Mouse (Mus musculus) fibroblast of lung, adult 2 months (primary cell): ENCODE data around the gene Wdr18.

Experiments
- DNase-seq: peaks from one replicate; pipeline ENCODE4 v3.0.0-alpha.2; 2011; ENCODE audit warnings: low read depth

Wdr18 gene

DNA sequence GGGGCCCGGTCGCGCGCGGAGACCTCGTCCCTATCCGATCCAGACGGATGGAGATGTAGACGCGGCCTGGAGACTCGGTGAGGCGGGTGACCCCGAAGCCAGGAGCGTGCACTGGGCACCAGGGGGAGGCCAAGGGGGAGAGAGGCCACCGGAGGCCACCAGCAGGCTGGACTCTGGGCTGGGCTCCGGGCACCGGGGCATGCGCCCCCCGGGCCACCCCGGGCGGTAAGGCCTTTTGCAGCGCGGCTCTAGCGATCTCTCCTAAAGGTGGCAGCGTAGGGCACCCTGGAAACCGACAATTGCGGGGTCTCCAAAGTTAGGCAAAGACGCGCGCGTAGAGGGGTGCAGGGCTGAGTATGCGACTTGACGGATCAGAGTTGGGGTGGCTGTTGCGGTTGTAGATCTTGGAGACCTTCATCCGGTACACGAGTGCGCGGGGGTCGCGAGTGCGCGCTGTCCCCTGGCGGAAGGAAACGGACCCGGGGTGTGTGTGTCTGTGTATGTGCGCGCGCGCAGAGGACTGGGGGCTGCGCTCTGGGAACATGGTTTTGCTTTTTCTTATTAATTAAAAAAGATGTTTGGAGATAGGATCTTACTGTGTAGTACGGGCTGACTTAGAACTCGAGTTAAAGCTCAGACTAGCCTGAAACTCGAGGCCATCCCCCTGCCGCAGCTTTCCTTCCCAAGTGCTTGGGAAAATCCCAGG lies 32.5 kb upstream of the Wdr18 start:
- DNase-seq = no peak

DNA sequence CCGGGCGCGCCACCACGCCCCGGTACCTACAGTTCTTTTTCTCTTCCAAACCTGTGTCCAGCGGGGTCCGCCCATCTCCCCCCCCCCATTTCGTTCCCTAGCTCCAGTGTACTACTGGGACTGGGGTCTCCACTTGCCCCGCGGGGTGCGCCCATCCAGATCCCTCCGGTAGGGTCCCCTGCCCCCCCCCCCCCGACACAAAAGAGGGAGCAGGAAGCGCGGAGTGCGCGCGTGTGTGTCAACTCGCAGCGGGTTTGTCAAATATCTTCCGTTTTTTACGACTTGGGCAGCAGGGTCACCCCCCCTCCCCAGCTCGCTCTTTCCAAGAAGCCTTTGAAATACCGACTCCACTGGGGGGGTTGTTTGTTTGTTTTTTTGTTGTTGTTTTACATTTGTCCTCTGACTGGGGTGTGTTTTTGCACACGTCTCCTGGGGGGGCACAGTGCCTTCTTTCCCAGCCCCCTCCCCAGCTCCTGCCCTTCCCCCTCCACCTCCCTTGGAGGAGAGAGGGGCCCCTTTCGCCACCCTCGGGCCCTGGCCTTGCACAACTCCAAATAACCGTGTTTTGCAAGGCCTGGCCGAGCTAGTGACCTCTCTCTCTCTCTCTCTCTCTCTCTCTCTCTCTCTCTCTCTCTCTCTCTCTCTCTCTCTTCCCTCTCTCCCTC lies 31.8 kb upstream of the Wdr18 start:
- no peak for DNase-seq

DNA sequence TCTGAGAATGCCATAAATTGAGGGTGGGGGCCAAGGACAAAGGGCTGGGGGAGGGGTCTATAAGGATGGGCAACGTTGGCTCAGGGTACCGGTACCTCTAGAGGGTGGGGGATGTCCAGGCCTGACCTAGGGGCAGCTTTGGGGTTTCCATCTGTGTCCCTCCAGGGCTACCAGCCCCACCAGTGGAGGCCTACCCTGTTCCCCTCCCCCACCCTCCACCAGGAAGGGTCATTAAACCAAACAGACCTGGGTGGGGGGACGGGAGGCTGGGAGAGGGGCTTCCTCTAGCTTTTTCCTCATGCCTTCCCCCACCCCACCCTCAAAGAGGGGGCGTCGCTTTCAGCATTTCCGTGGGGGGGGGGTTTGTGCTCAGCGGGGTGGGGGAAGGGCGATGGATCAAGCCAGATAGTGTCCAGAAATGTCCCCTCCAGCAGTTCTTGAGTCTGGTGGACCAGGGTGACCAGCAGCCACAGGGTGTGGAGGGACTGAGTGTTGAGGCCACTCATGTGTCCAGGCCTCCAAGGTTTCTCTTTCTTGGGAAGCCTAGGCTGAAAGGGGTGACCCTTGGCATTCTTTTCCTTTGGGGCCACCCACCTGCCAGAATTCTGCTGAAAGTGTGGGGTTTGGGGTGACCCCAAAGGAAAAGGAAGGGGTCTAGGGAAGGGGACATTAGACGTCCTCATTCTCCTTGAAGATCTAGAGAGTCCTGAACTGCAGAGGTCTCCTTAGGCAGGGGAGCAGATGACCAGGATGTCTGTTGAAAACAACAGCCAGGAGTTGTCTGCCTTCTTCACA lies 30.8 kb upstream of the Wdr18 start:
- DNase-seq = no peak

DNA sequence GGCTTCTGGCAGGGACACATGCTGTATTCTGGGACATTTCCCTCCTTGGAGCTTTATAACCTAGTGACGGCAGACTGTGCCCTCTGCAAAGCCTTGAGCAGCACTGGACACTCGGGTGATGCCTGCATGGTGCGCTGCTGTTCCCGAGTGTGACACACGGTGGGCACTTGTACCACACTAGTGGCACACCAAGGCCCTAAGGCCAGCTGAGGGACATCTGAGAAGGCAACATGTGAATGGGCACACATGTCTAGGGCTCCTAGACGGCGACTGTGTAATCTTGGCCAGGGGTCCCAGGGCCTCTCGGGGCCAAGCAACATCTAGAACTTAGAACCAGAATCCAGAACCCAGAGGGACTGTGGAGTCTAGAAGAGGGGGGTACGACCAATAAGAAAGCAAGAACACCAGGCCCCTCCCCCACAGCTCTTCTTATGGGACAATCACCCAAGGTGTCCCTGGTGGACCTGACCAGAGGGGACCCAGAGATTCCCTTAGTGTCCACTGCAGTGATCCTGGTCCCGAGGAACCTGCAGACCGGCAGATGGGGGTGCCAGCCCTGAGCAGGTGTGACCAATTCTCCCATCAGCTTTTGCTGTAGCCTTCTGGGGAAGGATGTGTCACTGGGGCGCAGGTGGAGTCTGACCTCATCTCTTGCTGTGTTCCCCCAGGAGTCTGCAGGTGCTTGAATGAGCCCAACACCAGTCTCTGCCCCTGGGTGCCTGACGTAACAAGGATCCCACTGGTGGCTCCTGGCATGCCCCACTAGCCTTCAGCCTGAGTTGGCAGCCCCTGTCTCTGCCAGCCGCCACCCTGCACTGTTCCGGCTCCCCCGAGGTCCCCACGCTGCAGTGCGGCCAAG lies 29.8 kb upstream of the Wdr18 start:
- no peak for DNase-seq

DNA sequence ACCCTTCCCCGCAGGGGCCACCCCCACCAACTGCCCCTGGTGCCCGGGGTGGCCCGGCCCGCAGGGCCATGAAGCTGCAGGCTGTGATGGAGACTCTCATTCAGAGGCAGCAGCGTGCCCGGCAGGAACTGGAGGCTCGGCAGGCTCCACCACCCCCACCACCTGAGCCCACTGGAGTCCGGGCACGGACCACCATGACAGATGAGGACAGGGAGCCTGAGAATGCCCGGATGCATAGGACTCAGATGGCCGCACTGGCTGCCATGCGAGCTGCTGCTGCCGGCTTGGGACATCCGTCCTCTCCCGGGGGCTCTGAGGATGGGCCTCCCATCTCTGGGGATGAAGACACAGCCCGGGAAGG lies 29.1 kb upstream of the Wdr18 start:
- no peak for DNase-seq

DNA sequence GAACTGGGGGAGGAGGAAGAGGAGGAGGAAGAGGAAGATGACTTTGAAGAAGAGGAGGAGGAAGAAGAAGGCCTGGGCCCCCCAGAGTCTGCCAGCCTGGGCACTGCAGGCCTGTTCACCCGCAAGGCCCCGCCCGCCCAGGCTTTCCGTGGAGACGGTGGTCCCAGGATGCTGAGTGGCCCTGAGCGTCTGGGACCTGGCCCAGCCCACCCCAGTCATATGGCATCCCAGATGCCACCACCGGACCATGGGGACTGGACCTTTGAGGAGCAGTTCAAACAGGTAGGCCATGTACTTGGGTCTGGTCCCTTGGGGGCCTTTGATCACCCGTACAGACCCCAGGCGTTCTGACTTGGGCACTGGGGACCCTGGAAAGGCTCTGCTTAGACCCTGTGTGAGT lies 28.2 kb upstream of the Wdr18 start:
- no peak for DNase-seq

DNA sequence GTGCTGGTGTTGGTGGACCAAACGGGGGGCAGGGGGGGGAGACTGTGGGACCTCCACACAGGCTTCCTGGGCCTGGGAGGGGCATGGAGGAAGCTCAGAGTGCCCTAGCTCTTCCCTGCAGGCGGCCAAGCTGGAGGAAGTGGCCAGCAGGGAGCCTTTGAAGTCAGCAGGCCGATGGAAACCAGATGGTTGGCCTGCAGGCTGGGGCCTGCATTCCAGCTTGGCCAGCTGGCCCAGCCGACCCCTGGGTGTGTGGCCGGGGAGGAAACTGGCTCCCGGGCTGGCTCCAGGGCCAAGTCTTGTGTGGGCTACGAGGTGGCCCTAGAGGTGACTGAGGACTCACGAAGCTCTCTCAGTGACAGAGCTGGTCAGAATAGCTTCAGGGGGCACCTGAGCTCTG lies 27.2 kb upstream of the Wdr18 start:
- DNase-seq = peak; percentile 59

DNA sequence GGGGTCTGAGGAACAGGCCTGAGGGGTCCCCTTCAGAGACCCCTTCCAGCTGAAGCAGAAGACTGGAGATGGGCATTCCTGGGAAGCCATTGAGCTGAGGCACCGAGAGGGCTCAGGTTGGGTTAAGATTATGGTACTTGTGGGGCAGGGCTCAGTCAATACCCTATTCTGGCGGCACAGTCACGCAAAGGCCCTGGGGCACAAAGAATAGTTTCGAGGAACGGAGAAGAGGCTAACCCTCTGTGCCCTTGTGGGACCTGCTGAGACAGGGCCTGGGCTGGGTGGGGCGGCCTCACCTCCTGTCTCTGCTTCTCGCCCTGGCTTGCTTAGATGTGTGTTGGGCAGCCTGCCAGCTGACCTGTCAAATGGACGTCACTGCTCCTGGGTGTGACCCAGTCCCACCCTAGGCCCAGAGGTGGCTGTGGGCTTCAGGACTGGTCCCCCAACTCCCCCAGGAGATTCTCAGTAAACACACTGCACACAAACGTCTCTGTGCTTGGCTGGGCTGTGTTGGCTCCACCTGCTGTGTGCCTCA lies 26.7 kb upstream of the Wdr18 start:
- no peak for DNase-seq

DNA sequence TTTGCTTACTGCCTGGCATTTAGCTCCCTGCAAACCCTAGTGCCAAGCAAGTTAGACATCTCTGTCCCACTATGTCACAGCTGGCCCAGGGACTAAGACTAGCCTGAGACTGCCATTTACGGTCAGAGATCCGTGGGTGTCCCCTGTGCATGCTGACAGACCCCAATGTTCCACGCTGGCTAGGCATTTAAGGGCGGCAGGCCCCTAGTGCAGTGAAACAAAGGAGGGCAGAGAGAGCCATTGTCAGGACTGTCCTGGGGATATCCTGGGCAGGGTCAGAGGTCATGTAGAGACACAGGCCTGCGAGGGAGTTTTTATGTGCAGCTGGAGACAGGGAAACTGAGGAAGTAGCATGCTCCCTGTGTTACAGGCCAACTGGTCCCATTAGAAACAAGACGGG lies 26.1 kb upstream of the Wdr18 start:
- DNase-seq = no peak

DNA sequence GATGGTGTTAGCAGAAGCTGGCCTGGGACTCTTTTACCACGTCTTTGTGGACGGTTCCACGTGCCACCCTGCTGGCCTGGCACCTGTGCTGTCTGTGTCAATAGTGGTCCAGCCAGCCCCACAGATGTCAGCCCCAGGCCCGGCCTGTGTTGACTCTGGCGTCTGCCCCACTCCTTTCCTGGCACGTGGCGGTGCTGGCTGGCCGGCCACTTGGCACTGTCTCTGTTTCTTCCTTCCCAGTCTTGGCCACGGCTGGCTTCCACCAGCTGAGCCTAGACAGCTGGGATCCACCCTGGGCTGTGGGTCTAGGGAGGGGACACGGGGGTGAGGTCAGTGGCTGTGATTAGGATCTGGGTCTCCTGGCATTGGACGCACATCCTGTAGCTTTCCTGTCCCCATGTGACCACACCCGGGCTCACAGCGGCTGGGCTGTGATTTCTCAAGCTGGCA lies 25.7 kb upstream of the Wdr18 start:
- DNase-seq = peak; percentile 89

DNA sequence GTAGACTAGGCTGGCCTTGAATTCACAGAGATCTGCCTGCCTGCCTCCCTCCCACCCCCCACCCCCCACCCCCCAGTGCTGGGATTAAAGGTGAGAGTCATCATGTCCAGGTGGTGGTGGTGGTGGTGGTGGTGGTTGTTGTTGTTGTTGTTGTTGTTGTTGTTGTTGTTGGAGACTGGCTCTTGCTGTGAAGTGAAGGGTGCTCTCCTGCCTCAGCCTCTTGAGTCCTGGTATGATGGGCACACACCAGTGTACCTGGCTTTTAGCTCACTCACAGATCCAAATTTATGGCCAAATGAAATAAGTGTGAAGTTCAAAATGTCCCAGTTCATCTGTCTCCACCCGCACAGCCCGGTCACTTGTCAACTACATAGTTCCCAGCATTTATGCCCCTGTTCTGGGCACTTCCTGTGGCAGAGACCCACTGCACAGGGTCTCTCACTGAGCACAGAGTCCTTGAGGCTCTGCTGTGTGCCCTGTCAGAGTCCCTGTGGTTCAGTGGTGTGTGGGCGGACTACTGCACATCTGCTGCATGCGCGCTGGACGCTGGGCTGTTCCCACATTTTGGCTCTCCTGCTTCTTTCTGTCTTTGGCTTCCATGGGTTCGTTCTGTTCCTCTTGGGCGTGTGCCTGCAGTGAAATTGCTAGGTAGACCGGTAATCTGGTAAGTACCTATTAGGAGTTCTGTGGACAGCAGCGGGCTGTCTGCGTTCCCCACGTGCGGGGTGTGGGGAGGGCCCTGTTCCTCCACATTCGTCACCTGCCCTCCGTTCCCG lies 25.0 kb upstream of the Wdr18 start:
- DNase-seq = no peak

DNA sequence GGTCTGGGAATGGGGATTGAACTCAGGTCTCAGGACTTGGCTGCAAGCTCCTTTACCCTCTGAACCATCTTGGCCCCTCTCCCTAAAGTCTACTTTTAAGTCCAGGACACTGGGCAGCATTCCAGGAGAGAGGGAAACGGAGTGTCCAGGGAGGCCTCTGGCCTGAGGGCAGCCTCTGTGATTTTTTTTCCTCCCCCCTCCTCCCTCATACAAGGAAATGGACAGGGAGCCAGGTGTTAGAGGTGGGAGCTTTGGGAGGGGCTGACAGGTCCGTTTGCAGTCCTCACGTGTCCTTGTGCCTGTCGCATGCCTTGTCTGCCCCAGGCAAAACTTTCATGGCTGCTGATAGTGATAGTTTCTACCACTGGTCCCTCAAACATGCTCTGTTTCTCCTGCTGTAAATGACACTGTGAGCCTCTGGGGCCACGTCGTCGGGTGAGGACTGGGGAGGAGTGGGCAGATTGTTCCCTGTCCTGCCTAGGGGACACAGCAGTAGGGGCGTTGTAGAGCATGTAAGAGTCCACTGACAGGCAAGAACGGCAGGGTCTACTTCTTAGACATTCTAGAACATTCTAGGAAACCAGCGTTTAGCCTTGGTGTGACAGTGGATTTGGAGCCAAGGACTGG lies 23.6 kb upstream of the Wdr18 start:
- no peak for DNase-seq

DNA sequence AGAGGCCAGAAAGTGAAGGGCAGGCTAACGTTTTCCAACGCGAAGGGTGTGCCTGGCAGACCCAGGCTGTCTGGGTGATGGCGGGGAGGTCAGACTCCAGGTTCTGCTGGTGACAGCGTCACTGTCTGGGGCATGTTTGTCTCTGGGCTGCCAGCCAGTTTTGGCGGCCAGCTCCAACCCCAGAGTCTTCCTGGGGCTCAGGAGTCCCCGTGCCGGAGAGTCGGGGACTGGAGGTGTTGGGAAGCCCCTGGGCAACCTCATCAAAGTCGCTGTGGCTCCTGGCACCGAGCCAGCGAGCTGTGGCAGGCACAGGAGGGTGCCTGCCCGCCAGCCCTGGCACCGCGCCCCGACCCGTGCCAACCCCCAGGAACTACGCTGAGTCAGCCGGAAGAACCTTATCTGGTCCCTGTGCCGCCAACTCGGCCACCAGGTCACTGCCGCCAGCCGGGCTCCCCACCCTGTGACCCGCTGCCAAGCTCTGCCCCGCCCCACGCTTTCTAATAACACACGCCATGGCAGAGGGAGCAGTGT lies 23.0 kb upstream of the Wdr18 start:
- no peak for DNase-seq

DNA sequence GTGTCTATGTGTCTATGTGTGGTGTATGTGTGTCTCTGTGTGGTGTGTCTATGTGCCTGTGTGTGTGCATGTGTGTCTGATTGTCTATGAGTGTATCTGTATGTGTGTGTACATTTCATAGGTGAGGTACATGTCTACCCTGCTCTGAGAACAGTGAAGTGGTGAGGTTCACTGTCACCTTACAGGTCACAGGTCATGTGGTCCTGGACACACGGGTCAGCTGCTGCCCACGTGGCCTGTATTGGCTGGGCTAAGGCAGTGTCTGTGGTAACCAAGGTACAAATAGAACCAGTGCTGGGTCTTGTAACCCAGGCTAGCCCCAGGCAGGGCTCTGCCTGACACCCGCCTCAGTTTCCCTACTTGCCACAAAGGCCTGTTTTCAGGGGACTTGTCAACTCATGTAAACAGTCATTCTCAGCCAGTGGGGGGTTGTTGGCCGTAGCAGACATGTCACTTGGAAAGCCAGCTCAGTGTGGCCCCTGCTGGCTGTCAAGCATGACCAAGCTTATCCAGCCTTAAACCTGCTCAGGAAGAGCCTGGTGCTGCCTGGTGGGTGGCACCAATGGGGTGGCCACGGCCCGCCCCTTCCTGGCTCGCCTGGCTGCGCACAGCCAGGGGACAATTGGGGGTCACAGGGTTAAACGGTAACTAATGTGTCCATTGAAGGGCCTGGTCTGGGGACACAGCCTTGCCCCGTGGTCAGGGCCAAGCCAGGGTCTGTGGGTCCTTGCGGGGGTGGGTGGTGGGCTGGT lies 22.0 kb upstream of the Wdr18 start:
- no peak for DNase-seq

DNA sequence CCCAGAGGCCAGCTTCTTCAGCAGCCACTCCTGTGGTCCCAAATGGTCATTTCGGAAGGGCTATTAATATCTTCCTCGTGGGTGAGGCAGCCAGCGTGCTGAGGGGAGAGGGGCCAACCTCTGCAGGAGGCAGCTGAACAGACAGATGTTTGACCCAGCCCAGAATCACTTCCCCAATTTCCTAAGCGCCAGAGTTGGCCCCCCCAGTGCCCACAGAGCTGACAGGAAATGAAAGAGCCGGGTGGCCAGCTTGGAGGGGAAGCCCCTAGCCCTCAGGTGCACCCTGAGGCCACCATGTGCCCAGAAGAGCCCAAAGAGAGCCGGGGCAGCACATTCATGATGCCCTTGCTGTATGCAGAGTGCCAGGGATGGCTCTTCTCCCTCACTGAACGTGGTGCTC lies 19.2 kb upstream of the Wdr18 start:
- DNase-seq = no peak

DNA sequence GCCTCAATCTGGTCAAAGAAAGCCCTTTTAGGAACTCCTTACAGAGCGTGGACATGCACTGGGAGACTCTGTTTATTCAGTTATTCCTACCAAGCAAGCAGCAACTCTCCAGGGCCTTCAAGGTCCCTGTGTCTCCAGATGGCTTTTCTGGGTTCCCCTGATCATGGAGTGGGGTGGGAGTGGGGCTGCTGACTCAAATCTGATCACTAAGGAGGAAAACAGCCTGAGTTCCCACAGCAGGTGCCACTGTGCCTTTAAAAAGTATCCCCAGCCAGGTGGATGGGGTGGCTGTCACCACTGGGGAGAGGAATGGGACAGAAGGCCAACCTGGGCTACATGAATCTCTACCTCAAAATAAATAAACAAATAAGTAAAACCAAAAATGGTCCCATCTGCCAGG lies 17.0 kb upstream of the Wdr18 start:
- DNase-seq = no peak

DNA sequence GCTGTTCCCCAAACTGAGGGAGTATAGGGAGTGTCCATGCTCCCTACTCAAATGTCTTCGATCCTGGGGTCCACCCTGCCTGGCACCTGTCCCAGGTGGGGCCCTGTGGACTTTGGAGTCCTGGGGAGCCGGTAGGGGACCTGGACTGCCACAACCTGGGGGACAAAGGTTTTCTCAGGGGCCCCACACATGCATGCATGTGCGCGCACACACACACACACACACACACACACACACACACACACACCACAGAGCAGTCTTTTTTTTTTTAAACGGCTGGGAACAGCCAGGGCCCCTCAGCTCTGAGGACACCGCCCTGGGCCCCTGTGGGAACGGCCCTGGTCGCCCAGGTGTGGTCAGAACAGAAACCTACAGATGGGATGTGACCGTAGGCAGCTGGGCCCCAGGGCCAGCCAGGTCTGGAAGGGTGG lies 16.5 kb upstream of the Wdr18 start:
- no peak for DNase-seq

DNA sequence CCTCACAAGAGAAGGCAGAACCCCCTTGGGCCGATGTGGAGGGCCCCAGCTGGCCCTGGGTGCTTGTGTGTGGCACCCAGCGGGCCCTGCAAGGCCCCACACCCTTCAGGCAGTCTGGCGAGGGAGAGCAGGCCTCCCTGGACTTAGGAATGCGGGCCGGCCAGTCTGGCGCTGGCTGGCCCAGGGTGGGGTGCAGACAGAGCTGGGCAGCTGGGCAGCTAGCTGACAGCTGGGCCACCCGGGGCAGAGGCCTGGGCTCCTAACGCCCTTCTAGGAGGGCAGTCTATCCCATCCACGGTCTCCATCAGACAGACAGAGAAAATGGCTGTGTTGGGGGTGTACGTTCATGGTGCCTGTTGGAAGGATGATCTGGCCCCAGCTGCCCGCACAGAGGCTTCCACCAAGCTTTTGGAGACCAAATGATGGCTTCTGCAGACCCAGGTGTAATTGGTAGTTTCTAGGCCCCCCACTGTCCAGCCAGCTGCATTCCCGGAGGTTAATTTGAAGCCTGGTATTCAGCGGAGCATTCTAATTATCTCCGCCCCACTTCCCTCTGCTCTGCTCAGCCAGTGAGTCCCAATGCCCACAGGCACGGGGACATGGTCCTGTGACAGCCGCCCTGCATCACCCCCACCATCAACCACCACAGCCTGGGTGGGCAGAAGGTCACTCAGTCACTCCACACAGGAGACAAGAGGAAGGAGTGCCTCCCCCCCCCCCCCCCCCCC lies 14.3 kb upstream of the Wdr18 start:
- no peak for DNase-seq

DNA sequence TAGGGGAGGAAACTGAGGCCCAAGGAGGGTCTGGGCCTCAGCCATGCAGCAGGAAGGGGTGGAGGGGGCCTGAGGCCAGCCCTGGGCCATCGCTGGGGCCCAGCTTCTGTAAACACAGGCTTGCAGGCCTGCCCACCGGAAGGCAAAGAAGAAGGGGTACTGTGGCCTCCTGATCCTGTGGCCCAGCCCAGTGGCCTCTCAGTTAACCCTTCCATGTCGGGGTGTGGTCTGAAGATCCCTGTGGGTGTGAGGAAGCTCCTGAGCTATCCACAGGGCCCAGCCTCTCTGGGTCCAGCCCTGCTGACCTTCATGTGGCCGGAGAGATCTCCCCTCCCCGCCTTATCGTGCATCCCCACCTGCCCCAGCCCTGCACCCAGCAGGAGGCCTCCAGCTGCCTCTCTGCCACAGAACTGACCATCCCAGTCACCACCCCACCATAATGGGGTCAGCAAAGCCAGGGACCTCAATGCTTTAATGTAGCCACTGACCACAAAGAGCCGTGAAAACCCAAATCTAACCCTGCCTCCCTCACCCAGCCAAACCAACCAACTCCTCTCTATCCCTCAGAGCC lies 13.1 kb upstream of the Wdr18 start:
- no peak for DNase-seq
